Mouse (Mus musculus) ovary, postnatal 14 days (tissue): Measurements from ENCODE around the gene Ppip5k1.

Experiments
- DNase-seq: peaks from one replicate; pipeline ENCODE4 v3.0.0; 2022; ENCODE audit warnings: low spot score

The Ppip5k1 gene

DNA sequence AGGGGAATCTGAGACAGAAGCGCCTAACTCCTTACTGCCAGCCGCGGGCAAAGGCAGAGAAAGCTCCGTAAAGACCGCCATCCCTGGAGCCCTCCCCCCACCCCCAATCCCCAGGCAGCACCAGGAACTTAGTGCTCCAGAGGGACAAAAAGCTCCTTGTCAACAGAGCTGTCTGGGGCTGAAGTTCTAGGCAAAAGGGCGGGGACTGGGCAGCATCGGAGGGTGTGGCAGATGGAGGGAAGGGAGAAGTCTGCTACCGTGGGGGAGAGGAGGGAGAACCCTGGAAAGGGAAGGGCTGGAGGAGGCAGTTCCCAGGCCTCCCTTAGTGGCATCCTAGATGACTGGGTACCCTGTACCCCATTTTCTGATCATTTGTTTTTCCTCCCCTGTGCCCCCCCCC lies 57.1 kb downstream of the Ppip5k1 start:
- no peak for DNase-seq

DNA sequence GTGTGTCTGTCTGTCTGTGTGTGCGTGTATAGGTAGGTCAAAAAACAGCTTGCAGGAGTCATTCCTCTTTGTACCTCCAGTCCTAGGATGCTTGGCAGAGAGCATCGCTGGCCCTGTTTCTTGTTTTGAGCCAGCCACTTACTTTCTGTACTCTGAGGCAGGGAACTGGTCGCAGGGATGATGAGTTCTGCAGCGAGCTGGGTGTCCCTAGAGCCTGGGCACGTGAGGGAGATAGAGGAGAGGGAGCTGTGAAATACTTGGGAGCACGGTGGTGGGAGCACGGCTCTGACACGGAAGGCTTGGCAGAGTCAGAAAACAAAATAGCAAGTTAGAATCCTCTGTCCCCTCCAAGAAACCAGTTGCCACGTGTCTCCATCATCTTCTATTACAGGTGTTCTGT lies 57.5 kb downstream of the Ppip5k1 start:
- no peak for DNase-seq

DNA sequence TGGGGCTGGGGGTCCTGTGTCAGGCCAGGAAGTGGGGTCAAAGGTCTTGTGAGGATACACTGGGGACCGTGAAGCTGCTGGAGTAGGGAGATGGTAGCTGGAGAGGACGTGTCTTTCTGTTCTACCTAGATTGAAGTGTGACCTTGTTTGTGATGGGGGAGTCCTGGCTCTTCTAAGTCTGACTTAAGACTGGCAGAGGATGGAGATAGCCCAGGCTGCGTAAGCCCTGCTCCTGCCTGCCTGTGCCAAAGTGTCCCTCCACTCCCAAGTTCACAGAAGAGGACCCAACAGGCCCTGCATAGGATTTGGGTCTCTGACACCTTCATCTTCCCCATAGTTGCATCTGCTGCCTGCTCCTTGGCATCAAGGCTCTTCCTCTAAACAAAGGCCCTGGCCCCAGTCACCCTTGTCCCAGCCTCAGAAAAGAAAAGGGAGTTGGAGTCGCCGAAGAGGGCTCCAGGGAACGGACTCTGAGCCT lies 58.4 kb downstream of the Ppip5k1 start:
- DNase-seq: no peak

DNA sequence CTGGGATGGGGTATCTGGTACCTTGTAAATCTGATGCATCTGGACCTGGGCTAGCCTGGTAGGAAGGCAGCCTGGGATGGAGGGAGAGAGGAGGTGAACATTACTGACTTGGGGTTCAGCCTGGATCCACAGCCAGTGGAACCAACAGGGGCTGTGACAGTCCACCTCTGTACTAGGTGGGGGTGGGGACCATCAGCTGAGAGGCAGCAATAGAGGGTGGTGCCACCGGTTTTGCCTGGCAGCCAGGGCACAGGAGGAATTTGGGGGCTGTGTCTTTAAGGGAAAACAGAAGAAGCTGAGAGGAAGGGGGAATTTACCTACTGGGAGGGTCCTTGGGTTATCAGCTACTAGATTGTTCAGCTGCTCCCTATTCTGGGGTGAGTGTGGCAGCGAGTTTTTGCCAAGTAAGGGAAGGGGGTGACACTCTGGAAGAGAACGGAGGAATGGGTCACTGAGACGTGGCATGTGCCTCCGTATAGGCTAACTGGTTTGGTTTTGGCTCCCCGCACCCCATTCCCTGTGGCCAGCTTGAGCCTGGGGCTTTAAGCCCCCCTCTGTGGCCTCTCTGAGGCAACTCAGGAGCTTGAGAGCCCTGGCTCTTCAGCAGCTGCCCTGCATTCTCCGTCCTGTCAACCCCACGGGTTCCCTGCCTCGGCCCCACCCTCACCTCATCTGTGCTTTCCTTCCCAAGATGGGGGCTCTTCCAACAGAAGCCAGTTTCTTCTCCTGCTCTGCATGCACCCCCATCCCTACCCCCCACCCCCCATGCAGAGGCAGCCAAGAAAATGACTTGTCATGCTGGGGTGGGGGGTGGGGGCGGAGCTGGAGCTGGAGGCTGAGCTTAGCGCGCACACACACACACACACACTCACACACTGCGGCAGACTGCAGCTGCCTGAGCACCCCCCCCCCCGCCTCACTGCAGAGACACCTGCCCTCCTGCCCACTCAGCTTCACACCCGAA lies 59.3 kb downstream of the Ppip5k1 start:
- no peak for DNase-seq

DNA sequence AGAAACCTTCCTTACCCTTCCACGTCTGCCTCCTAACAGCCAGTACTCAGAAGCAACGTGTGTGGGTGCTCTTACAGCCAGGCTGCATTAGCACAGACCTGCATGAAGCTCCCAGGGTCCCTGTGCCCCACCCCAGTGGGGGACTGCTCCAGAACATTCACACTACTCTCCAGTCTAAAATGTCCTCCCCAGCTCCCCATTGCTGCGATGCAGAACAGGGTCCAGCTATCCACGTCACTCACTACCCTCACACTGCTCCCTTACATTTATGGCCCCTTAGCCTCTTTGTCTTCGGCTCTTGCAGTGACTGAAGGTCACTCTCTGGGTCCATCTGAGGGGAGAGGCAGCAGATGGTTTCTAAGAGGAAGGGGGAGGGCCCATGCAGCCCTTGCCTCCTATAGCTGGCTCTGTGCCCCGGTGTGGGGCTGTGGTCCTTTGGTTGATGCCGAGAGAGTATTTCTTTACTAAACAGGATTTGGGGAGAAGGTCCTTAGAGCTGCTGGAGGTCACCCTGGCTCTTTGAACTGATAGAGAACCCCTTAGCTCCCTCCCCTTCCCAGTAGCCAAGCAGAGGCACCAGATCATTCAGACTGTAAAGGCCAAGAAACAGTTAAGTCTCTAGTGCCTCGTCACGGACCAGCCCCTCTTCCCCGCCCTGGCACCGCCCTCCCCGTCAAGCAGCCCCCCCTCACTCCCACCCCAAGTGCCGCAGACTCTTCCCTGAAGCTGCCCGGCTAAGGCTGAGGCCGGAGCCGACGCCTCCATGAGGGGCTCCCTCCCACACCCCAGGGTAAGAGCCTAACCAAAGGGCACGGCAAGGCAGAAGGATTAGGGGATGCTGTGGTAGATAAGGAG lies 60.2 kb downstream of the Ppip5k1 start:
- DNase-seq: peak; percentile 37

DNA sequence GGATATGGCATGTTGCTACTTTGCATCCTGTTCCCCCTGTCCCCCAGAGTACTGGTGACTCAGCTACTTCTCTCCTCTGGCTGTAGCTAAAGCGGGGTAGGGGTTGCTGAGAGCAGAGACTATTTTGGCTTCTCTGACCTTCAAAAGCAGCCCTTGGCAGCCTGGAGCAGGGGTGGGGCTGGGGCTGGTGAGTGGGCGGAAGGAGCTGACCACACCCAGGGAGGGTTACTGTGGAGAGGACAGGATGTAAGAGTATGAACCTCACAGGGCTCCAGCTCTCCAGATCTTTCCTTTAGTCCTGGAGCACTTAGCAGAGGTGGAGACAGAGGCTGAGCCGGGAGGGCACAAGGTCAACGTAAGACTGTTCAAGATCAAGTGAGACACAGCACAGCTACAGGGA lies 61.0 kb downstream of the Ppip5k1 start:
- no peak for DNase-seq

DNA sequence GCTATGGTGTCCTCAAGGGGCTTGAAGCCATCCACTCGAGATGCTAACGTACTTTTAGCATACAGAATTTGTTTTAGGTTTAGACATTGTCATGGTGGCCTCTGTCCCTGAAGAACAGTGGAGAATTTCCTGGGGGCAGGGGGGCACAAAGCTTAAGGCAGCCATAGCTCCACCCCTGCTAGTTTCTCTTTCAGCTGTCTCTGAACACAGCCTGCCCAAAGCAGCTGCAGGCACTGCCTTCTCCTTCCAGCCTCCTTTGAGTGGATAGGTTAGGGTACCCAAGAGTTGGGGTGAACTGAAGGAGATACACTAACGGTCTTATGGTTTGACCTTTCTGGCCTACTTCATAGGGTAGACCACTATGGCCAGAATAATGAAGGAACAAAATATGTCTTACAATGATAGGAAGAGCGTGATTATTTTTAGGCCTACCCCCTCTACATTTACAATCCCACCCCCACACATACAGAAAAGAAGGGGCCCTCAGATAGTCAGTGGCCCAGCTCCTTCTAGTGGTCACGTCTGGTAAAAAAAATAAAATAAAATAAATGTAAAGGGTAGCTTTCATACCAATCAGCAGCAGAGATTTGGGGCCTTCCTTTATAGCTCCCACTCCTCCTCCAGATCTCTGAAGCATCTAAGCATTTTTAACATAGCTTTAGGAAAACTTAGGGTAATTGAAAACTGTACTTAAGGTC lies 62.7 kb downstream of the Ppip5k1 start:
- DNase-seq: no peak

DNA sequence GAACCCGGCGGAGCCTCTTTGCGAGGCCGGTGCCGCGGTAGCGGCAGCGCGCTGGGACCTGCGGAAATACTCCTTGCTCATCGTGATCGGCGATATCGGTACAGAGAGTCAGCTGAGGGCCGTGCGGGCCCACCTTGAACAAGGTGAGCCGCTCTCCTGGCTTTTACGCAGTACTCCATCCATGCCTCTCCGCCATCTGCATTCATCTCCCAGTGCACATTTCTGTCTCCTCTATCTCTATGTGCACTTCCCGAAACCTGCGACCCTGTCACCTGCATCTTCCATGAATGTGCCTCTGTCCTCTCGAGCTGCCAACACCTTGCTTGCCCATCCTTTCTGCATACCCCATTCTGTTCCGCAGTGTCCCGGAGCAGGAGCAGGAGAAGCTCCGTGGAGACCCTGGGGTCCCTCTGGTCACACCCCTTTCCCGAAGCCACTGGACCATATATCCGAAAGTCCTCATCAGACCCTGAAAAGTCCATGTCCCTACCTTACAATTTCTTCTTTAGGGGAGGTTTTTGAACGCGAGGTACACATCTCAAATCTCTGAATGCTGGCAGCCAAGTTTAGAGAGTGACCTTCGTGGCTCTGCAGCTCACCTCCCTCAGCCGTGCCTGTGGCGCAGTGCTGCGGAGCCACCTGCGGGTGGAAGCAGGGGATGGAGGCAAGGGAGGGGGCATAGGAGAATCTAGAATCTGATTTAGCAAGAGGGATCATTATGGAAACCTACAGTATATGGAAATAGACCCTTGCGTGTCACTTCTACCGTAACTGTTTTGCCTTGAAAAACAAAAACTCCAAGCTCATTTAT lies 65.3 kb downstream of the Ppip5k1 start:
- DNase-seq: no peak

DNA sequence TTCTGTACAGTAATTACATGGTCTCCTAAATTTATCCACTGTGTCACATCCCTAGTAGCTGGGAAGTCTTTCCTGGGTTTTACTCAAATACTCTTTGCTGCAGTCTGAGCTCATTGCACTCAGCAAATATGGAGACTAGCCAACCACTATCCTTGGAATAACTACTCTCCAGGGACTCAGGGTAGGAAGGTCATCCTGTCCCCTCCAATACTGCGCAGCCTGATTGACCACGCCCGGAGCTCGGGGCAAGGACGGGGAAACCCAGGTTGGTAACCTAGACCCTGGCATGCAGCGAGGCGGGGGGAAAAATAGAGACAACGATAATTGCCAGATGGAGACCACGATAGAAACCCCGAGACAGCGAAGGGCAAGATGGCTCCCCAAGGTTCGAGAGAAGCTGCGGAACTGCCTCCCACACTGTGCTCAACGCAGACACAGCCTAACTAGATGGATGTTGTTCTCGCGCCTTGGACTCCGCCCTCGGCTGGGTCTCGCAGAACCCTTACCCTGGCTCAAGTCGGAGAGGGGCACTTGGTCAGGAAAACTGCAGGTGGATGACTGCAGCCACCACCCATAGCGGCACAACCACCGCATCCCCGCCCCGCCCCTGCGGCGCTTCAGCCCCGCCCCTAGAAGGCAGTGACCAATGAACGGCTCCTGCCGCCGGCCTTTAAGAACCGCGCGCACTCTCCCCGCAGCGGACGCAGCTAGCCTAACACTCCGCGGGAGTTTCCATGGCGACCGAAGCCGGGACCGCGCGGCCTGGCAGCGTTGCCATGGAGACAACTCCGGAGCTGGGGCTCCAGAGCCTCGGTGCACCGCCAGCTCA lies 66.1 kb downstream of the Ppip5k1 start, which contains the start of gene Map1a:
Gene Map1a, plus strand, starts transcription at position 700 of the 829 bp plus-strand sequence.
- peak; percentile 82 for DNase-seq

DNA sequence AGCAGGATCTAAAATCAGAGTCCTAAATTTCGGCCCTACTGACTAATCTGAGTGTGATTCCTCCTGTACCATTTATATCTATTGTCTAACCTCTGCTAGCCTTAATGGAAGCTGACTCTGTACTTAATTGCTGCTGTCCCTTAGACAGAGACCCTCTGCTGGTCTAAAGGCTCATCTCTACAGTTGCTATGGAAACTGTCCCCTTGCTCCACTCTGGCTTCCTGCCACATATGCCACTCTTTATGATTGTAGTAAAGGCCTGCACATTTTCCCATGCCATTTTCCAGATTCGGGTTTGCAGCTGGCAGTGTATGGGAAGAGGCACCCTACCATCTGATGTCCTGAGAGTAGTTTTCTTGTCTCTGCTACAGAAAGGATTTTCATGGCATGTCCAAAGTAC lies 67.3 kb downstream of the Ppip5k1 start:
- DNase-seq: no peak

DNA sequence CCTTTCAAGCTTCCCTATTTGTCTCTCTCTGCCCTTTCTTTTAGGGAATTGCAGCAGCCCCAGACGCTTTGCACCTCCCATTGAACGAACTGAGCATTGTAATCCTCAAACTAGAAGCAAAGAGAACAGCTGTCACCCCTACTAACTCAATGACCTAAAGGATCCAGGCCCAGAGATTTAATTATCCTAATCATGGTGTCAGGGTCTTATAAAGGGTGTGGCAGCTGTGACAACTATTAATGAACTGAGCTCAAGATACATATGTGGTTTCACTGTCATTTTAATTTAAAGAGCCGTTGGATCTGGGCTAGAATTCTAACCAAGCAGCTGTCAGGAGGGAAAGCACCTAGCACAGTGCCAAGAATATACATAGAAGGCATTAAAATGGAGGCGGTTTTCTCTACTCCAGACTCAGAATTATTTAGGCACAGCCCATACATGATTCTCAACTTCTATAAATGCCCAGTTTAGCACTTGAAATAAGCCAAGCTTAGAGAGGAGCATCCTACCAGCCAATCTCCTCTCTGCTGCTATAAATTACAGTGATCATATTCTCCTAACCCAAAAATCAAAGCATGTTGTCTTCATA lies 83.2 kb downstream of the Ppip5k1 start:
- DNase-seq: no peak

DNA sequence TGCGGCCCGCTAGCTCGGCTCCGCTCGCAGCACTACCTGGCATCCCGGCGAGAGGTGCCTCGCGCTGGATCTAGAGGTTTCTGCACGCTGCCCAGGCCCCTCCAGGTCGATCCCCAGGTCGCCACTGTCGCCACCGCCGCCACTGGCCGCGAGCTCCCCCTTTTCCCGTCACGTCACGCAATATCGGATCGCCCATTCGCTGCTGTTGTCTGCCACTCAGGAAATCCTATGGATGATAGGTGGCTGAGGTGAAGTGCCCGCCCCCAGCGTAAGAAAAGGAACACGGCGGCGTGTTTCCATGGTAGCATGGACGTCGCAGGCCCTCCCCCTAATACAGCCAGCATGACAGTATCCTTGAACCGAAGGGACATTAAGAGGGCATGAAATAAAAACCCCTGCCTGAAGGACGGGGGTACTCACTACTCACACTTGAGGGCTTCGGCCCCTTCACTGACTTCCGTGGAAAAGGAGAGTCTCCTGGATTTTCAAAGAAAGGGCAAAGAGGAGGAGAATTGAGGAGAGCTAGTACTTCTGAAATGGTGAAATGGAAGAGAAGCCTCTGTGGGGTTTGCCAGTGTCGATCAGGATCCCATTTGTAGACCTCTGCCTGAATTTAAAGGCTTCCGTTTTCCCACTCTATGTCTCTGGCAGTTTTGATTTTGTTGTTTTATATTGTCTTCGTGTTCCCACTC lies 83.8 kb downstream of the Ppip5k1 start, which contains the start of gene Trp53bp1:
Gene Trp53bp1, minus strand, starts transcription at position 172 of the 692 bp plus-strand sequence.
- peak; percentile 90 for DNase-seq

DNA sequence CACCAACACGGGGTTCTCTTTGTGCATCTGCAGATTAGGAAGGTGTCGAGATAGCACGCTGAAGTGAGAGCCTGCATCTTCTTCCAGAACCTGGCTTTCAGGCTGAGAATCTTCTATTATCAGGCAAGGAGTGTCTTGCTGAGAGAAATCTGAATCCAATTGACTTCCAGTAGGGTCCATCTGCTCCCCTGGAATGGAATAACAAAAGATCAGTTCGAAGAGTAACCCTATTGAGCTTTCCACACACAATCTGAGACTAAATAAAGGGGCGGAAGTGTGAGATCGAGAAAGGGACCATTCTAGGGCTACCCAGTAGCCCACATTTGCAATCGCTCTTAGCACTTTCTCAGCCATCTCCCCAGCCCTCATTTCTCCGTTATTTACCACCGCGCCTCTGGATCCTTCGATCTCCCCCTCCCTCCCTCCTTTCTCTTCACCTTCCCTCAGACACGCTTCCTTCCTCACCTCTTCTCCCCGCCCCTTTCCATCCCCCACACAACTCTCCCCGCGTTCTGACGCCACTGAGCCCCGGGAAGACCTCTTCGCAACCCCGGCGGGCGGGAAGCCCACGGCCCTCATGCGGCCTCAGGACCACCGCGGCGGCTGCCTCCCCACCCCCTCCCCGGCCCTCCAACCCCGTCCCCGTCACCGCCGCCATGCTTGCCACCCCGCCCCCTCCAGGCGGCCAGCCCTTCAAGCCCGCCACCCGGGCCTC lies 84.5 kb downstream of the Ppip5k1 start:
- no peak for DNase-seq

DNA sequence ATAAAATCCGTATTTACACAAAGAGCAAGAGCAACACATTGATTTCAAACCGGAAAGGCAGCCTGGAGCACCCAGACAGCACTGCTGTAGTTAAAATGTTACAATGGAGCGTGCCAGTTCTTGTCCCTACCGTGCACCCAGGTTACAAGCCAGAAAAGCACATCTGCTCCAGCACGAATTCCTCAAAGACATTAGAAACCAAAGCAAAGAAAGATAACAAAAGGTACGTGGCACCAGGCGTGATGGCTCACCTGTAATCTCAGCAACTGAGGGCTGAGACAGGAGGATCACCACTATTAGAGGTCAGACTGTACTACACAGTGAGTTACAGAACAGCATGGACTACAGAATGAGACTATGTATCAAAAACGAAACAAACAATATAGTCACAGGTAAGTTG lies 86.8 kb downstream of the Ppip5k1 start:
- DNase-seq: no peak
